Mouse (Mus musculus): ENCODE results near the gene Ddn. TPM values are rescaled to one million over a fixed set of nuclear protein-coding genes. Genes with fewer than 3 reads are reported as not detected.

Gene Ddn
- polyA plus RNA-seq, 1 experiment: 0.26 TPM

GRCm38 (mm10) chr15:98774096-98774495 lies 35.2 kb downstream of the Ddn start:
- H3K27me3 ChIP-seq (ENCODE audit: control insufficient read depth, insufficient read depth, low read length): peaks cover 31% of the 10 kb centered on the region
- no peak overlapping the region for H3K4me3 ChIP-seq (ENCODE audit: control insufficient read depth, insufficient read depth, low read length)
- no peak for DNase-seq
- H3K27ac ChIP-seq (ENCODE audit: control insufficient read depth, insufficient read depth, low read length): no peak overlapping the region
- peaks cover 35% of the 10 kb centered on the region for H3K4me1 ChIP-seq (replicated peaks; ENCODE audit: control insufficient read depth, insufficient read depth, low read length)
- H3K36me3 ChIP-seq (ENCODE audit: control insufficient read depth, insufficient read depth, low read length): no peaks in the 10 kb centered on the region
- TF ChIP-seq POLR2A (IDR thresholded peaks at IDR 0.05; ENCODE audit: control insufficient read depth, extremely low read depth, insufficient read depth, low read length, poor library complexity) (no peak), CTCF (IDR thresholded peaks at IDR 0.05; ENCODE audit: borderline replicate concordance, control insufficient read depth, extremely low read depth, insufficient read depth, low read length, poor library complexity) (no peak)
- WGBS: 92% methylated on average over 15 of the region's 15 CpGs

DNA sequence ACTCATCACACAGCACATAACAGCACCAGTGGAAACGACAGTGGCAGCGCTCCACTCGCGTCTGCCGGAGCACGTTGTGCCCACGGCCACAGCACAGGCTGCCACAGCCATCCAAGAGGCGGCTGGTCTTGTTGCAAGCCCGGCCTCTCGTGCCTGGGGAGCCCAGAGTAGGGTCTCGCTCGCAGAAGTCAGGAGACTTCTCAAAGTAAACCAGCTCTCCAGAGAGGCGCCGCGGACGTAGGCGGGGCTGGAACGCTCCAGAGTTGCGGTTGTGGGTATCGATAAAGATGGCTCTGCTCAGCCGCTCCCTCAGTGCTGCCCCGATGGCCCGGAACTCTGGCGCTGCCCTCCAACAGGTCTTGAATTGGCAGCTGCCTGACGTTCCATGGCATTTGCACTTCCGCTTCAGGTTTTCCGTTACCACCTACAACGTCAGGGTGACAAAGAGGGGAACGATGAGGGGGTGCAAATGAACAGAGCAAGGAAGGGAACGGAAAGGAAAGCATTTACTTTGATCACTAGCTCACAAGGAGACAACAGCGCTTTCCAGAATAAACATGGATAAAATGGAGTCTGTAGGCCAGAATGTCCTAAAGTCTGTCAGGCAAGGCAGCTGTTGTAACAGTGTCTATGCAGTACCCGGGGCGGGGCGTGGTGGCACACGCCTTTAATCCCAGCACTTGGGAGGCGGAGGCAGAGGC lies 36.6 kb downstream of the Ddn start:
- H3K4me3 ChIP-seq (ENCODE audit: control insufficient read depth, insufficient read depth, low read length): peak overlapping the region; percentile 57
- 6% methylated on average over 36 of the region's 36 CpGs for WGBS
- H3K27me3 ChIP-seq (ENCODE audit: control insufficient read depth, insufficient read depth, low read length): peaks cover 19% of the 10 kb centered on the region; the same call in 1 of the 2 replicates
- peak; percentile 68 for DNase-seq
- H3K36me3 ChIP-seq (ENCODE audit: control insufficient read depth, insufficient read depth, low read length): no peaks in the 10 kb centered on the region
- H3K4me1 ChIP-seq (replicated peaks; ENCODE audit: control insufficient read depth, insufficient read depth, low read length): peaks cover 28% of the 10 kb centered on the region
- H3K27ac ChIP-seq (ENCODE audit: control insufficient read depth, insufficient read depth, low read length): peak overlapping the region; percentile 70
- TF ChIP-seq CTCF (IDR thresholded peaks at IDR 0.05; ENCODE audit: borderline replicate concordance, control insufficient read depth, extremely low read depth, insufficient read depth, low read length, poor library complexity) (peak; percentile 13; the same call in 1 of the 2 replicates), POLR2A (IDR thresholded peaks at IDR 0.05; ENCODE audit: control insufficient read depth, extremely low read depth, insufficient read depth, low read length, poor library complexity) (peak; percentile 51; the same call in 1 of the 2 replicates)

- Histone ChIP-seq H3K27ac (ENCODE audit: control insufficient read depth, insufficient read depth, low read length) (peak overlapping the region; percentile 70), H3K27me3 (ENCODE audit: control insufficient read depth, insufficient read depth, low read length) (peaks cover 12% of the 10 kb centered on the region; the same call in 1 of the 2 replicates), H3K4me1 (replicated peaks; ENCODE audit: control insufficient read depth, insufficient read depth, low read length) (peaks cover 22% of the 10 kb centered on the region), H3K36me3 (ENCODE audit: control insufficient read depth, insufficient read depth, low read length) (no peaks in the 10 kb centered on the region), H3K4me3 (ENCODE audit: control insufficient read depth, insufficient read depth, low read length) (peak overlapping the region; percentile 57)
- DNase-seq: no peak
- WGBS: 12% methylated on average over 12 of the region's 12 CpGs
- TF ChIP-seq CTCF (IDR thresholded peaks at IDR 0.05; ENCODE audit: borderline replicate concordance, control insufficient read depth, extremely low read depth, insufficient read depth, low read length, poor library complexity) (no peak), POLR2A (IDR thresholded peaks at IDR 0.05; ENCODE audit: control insufficient read depth, extremely low read depth, insufficient read depth, low read length, poor library complexity) (no peak)
Observed at GRCm38 (mm10) chr15:98771813-98772425, 37.4 kb downstream of the Ddn start.

DNA sequence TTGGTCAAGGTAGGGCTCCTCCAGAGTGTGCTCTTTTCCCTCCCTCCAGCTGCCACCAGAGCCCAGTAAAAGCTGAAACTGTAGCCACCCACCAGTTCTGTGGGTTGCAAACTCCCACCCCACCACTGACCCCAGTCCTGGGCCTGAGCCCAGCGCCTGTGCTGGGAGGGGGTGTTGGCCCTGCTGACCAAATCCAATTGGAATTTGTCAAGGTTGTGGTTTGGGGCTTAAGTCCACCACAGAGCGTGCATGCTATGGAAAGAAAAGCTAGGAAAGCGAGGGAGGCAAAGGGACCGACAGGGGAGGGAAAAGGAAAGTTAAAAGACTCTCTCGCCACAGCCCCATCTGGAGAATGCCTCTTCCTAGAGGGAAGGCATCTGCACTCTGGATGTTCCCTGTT lies 41.0 kb downstream of the Ddn start:
- DNase-seq: no peak
- H3K4me3 ChIP-seq (ENCODE audit: control insufficient read depth, insufficient read depth, low read length): no peak overlapping the region
- WGBS: 93% methylated on average over 5 of the region's 5 CpGs
- H3K27ac ChIP-seq (ENCODE audit: control insufficient read depth, insufficient read depth, low read length): no peak overlapping the region
- no peaks in the 10 kb centered on the region for H3K36me3 ChIP-seq (ENCODE audit: control insufficient read depth, insufficient read depth, low read length)
- no peak for TF ChIP-seq POLR2A (IDR thresholded peaks at IDR 0.05; ENCODE audit: control insufficient read depth, extremely low read depth, insufficient read depth, low read length, poor library complexity)
- TF ChIP-seq CTCF (IDR thresholded peaks at IDR 0.05; ENCODE audit: borderline replicate concordance, control insufficient read depth, extremely low read depth, insufficient read depth, low read length, poor library complexity): no peak
- H3K4me1 ChIP-seq (replicated peaks; ENCODE audit: control insufficient read depth, insufficient read depth, low read length): peaks cover 16% of the 10 kb centered on the region
- H3K27me3 ChIP-seq (ENCODE audit: control insufficient read depth, insufficient read depth, low read length): no peaks in the 10 kb centered on the region

DNA sequence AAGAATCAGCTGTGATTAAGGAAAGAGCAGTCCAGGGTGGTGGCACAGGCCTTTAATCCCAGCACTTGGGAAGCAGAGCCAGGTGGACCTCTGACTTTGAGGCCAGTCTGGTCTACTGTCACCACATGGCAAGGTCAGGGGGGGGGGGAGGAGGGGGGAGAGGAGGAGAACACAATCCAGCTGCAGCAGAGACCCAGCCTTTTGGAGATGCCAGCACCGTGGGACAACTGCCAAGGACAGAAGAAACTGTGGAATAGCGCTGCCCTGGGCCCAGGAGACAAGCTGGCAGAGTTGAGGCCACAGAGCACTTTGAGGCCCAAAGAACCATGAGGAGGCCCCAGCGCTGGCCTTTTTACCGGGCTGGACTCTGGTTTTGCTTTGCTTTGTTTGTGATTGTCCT lies 43.4 kb downstream of the Ddn start:
- no peak for DNase-seq
- 89% methylated on average over 4 of the region's 4 CpGs for WGBS
- no peaks in the 10 kb centered on the region for H3K36me3 ChIP-seq (ENCODE audit: control insufficient read depth, insufficient read depth, low read length)
- H3K4me3 ChIP-seq (ENCODE audit: control insufficient read depth, insufficient read depth, low read length): no peak overlapping the region
- H3K27ac ChIP-seq (ENCODE audit: control insufficient read depth, insufficient read depth, low read length): no peak overlapping the region
- H3K4me1 ChIP-seq (replicated peaks; ENCODE audit: control insufficient read depth, insufficient read depth, low read length): peaks cover 17% of the 10 kb centered on the region
- TF ChIP-seq CTCF (IDR thresholded peaks at IDR 0.05; ENCODE audit: borderline replicate concordance, control insufficient read depth, extremely low read depth, insufficient read depth, low read length, poor library complexity) (no peak), POLR2A (IDR thresholded peaks at IDR 0.05; ENCODE audit: control insufficient read depth, extremely low read depth, insufficient read depth, low read length, poor library complexity) (no peak)
- H3K27me3 ChIP-seq (ENCODE audit: control insufficient read depth, insufficient read depth, low read length): no peaks in the 10 kb centered on the region

GRCm38 (mm10) chr15:98762670-98763529 lies 46.4 kb downstream of the Ddn start, which contains the start of gene Arf3:
Gene Arf3 (minus strand): TSS chr15:98763214.
- TF ChIP-seq CTCF (IDR thresholded peaks at IDR 0.05; ENCODE audit: borderline replicate concordance, control insufficient read depth, extremely low read depth, insufficient read depth, low read length, poor library complexity): peak; percentile 69
- peak; percentile 91 for TF ChIP-seq POLR2A (IDR thresholded peaks at IDR 0.05; ENCODE audit: control insufficient read depth, extremely low read depth, insufficient read depth, low read length, poor library complexity)
- Histone ChIP-seq H3K27ac (ENCODE audit: control insufficient read depth, insufficient read depth, low read length) (peak within 1 kb of the TSS; percentile 5; the same call in 1 of the 2 replicates), H3K27me3 (ENCODE audit: control insufficient read depth, insufficient read depth, low read length) (no peaks in the 10 kb centered on the region), H3K36me3 (ENCODE audit: control insufficient read depth, insufficient read depth, low read length) (0 out of 2 replicates have a peak, but pooled peaks cover 3% of the 10 kb centered on the region), H3K4me1 (replicated peaks; ENCODE audit: control insufficient read depth, insufficient read depth, low read length) (peaks cover 18% of the 10 kb centered on the region), H3K4me3 (ENCODE audit: control insufficient read depth, insufficient read depth, low read length) (peak within 1 kb of the TSS; percentile 66)
- DNase-seq: peak; percentile 99
- under 1% methylated on average over 75 of the region's 76 CpGs for WGBS

Data from thymus, adult 2 months (tissue).